Mouse (Mus musculus) CH12.LX (cell line): ENCODE results near the gene Impg1.

Source experiments
- CTCF ChIP-seq, 2 experiments: IDR thresholded peaks in 1 of 2; conservative IDR thresholded peaks in 1 of 2; 2 replicates each; pipeline ENCODE4 v1.5.1; 2011 to 2012; ENCODE audit warnings: low read depth in 2 of 2, low read length in 2 of 2, improper control_type of control experiment in 1 of 2, inconsistent platforms in 1 of 2, mild to moderate bottlenecking in 1 of 2, moderate library complexity in 1 of 2
- E2F4 ChIP-seq: IDR thresholded peaks from 2 replicates; pipeline ENCODE4 v1.6.1; 2011; ENCODE audit warnings: low read depth, low read length, improper control_type of control experiment; ENCODE audit not compliant: insufficient replicate concordance
- GABPA ChIP-seq: IDR thresholded peaks from 2 replicates; pipeline ENCODE4 v1.6.1; 2012; ENCODE audit warnings: low read depth, low read length, improper control_type of control experiment, inconsistent platforms; ENCODE audit not compliant: insufficient replicate concordance
- MYC ChIP-seq: IDR thresholded peaks from 2 replicates; pipeline ENCODE4 v1.6.1; 2011; ENCODE audit warnings: low read depth, mild to moderate bottlenecking, improper control_type of control experiment, low read length
- POLR2A ChIP-seq: IDR thresholded peaks from 2 replicates; pipeline ENCODE4 v1.6.1; 2011; ENCODE audit warnings: low read depth, mild to moderate bottlenecking, improper control_type of control experiment, low read length
- SIN3A ChIP-seq: IDR thresholded peaks from 2 replicates; pipeline ENCODE4 v1.6.1; 2012; ENCODE audit warnings: low read length, improper control_type of control experiment, inconsistent platforms
- SMC3 ChIP-seq: IDR thresholded peaks from 2 replicates; pipeline ENCODE4 v1.6.1; 2011; ENCODE audit warnings: low read depth, low read length, improper control_type of control experiment
- USF1 ChIP-seq: IDR thresholded peaks from 2 replicates; pipeline ENCODE4 v1.6.1; 2014; ENCODE audit warnings: low read depth, mild to moderate bottlenecking, inconsistent platforms, low read length, improper control_type of control experiment

GRCm38 (mm10) chr9:80272951-80273350 is 192.3 kb downstream of the Impg1 start:
- TF ChIP-seq CTCF (conservative IDR thresholded peaks at IDR 0.05 in 1 of 2, IDR thresholded peaks at IDR 0.05 in 1 of 2; ENCODE audit: low read depth in 2 of 2, low read length in 2 of 2) = no peak
- TF ChIP-seq GABPA = no peak
- no peak for TF ChIP-seq USF1
- TF ChIP-seq SIN3A = no peak
- TF ChIP-seq E2F4 = no peak
- TF ChIP-seq POLR2A = no peak
- TF ChIP-seq SMC3 = no peak
- no peak for TF ChIP-seq MYC
